Mouse (Mus musculus) CH12.LX (cell line): ENCODE data around the gene Mut. TPM values are rescaled to one million over a fixed set of nuclear protein-coding genes. Genes with fewer than 3 reads are reported as not detected.
A peak's percentile ranks its signal among the peaks of the same experiment; 100 is the strongest.

Source experiments
- DNase-seq: peaks from one replicate; pipeline ENCODE4 v3.0.0-alpha.2; 2013; ENCODE audit errors: extremely low read depth
- H3K27ac ChIP-seq: 2 replicates; pipeline ENCODE4 v1.5.1; 2012; ENCODE audit warnings: low read depth, mild to moderate bottlenecking, control low read depth, moderate library complexity; ENCODE audit not compliant: insufficient read depth
- H3K27me3 ChIP-seq: replicated peaks from 2 replicates; pipeline ENCODE3; 2012; ENCODE audit warnings: inconsistent platforms
- H3K36me3 ChIP-seq, 2 experiments: replicated peaks in 1 of 2; 2 replicates each; pipeline versions ENCODE3 to v1.6.1; 2012; ENCODE audit warnings: inconsistent platforms in 1 of 2, low read length in 1 of 2, mild to moderate bottlenecking in 1 of 2, mixed read lengths in 1 of 2, moderate library complexity in 1 of 2; ENCODE audit not compliant: control insufficient read depth in 1 of 2, insufficient read depth in 1 of 2
- H3K4me1 ChIP-seq, 2 experiments: 2 replicates each; pipeline ENCODE4 v1.6.1; 2012; ENCODE audit warnings: inconsistent platforms in 1 of 2, moderate library complexity in 1 of 2; ENCODE audit not compliant: insufficient read depth in 2 of 2, control insufficient read depth in 1 of 2
- H3K4me2 ChIP-seq: 2 replicates; pipeline ENCODE4 v1.6.1; 2012; ENCODE audit warnings: low read depth, mild to moderate bottlenecking, control low read depth; ENCODE audit not compliant: poor library complexity, insufficient read depth, severe bottlenecking
- H3K4me3 ChIP-seq, 3 experiments: fragments of 150-350 bp in 1 of 3; sonication (generic) in 1 of 3; replicated peaks in 1 of 3; 2 replicates each; pipeline versions ENCODE3 to v1.5.1; 2011 to 2012; ENCODE audit warnings: low read depth in 2 of 3, low read length in 2 of 3, mild to moderate bottlenecking in 2 of 3, moderate library complexity in 2 of 3, control low read depth in 1 of 3, improper control_type of control experiment in 1 of 3, inconsistent platforms in 1 of 3, mixed read lengths in 1 of 3; ENCODE audit not compliant: poor library complexity in 1 of 3
- H3K79me2 ChIP-seq: replicated peaks from 2 replicates; pipeline ENCODE4 v1.6.1; 2012; ENCODE audit warnings: mild to moderate bottlenecking, moderate library complexity; ENCODE audit not compliant: control insufficient read depth, poor library complexity, insufficient read depth, severe bottlenecking; ENCODE audit errors: extremely low read depth
- H3K9ac ChIP-seq: 2 replicates; pipeline ENCODE4 v1.6.1; 2012; ENCODE audit warnings: low read depth, mild to moderate bottlenecking, control low read depth, moderate library complexity; ENCODE audit not compliant: insufficient read depth
- H3K9me3 ChIP-seq: replicated peaks from 2 replicates; pipeline ENCODE3; 2012; ENCODE audit warnings: low read length, inconsistent platforms, mixed read lengths
- CTCF ChIP-seq, 2 experiments: IDR thresholded peaks in 1 of 2; conservative IDR thresholded peaks in 1 of 2; 2 replicates each; pipeline ENCODE4 v1.5.1; 2011 to 2012; ENCODE audit warnings: low read depth in 2 of 2, low read length in 2 of 2, improper control_type of control experiment in 1 of 2, inconsistent platforms in 1 of 2, mild to moderate bottlenecking in 1 of 2, moderate library complexity in 1 of 2
- EP300 ChIP-seq: IDR thresholded peaks from 2 replicates; pipeline ENCODE4 v1.6.1; 2011; ENCODE audit warnings: low read length, improper control_type of control experiment
- IRF4 ChIP-seq: IDR thresholded peaks from 2 replicates; pipeline ENCODE4 v1.6.1; 2014; ENCODE audit warnings: low read depth, mild to moderate bottlenecking, inconsistent platforms, low read length, improper control_type of control experiment
- JUN ChIP-seq: IDR thresholded peaks from 2 replicates; pipeline ENCODE4 v1.6.1; 2011; ENCODE audit warnings: low read depth, mild to moderate bottlenecking, low read length, improper control_type of control experiment, moderate library complexity; ENCODE audit not compliant: insufficient read depth
- MAX ChIP-seq: IDR thresholded peaks from 2 replicates; pipeline ENCODE4 v1.6.1; 2011; ENCODE audit warnings: low read length, improper control_type of control experiment
- MEF2A ChIP-seq: IDR thresholded peaks from 2 replicates; pipeline ENCODE4 v1.6.1; 2014; ENCODE audit warnings: low read depth, mild to moderate bottlenecking, inconsistent platforms, low read length, improper control_type of control experiment, borderline replicate concordance
- MXI1 ChIP-seq: IDR thresholded peaks from 2 replicates; pipeline ENCODE4 v1.6.1; 2011; ENCODE audit warnings: mild to moderate bottlenecking, low read depth, low read length, improper control_type of control experiment
- NRF1 ChIP-seq: IDR thresholded peaks from 2 replicates; pipeline ENCODE4 v1.6.1; 2014; ENCODE audit warnings: low read depth, mild to moderate bottlenecking, inconsistent platforms, low read length, improper control_type of control experiment, moderate library complexity
- PAX5 ChIP-seq: IDR thresholded peaks from 2 replicates; pipeline ENCODE4 v1.6.1; 2012; ENCODE audit warnings: low read length, inconsistent platforms, mixed read lengths
- POLR2A ChIP-seq: IDR thresholded peaks from 2 replicates; pipeline ENCODE4 v1.6.1; 2011; ENCODE audit warnings: low read depth, mild to moderate bottlenecking, improper control_type of control experiment, low read length
- RAD21 ChIP-seq: IDR thresholded peaks from 2 replicates; pipeline ENCODE4 v1.6.1; 2011; ENCODE audit warnings: low read depth, mild to moderate bottlenecking, low read length, improper control_type of control experiment, moderate library complexity
- SIN3A ChIP-seq: IDR thresholded peaks from 2 replicates; pipeline ENCODE4 v1.6.1; 2012; ENCODE audit warnings: low read length, improper control_type of control experiment, inconsistent platforms
- USF1 ChIP-seq: IDR thresholded peaks from 2 replicates; pipeline ENCODE4 v1.6.1; 2014; ENCODE audit warnings: low read depth, mild to moderate bottlenecking, inconsistent platforms, low read length, improper control_type of control experiment
- ZKSCAN1 ChIP-seq: IDR thresholded peaks from 2 replicates; pipeline ENCODE4 v1.6.1; 2012; ENCODE audit warnings: low read depth, inconsistent platforms, low read length, improper control_type of control experiment, borderline replicate concordance
- ZMIZ1 ChIP-seq: IDR thresholded peaks from 2 replicates; pipeline ENCODE4 v1.6.1; 2012; ENCODE audit warnings: low read depth, mild to moderate bottlenecking, inconsistent platforms, low read length, improper control_type of control experiment
- ZNF384 ChIP-seq: IDR thresholded peaks from 2 replicates; pipeline ENCODE4 v1.6.1; 2012; ENCODE audit warnings: low read depth, low read length, improper control_type of control experiment, inconsistent platforms
- dilution Hi-C: fragments of 300-500 bp; cut with MboI; formaldehyde crosslinking; loops from 2 replicates; pipeline ENCODE4 v1.14.3; 2020; ENCODE audit warnings: low sequenced_read_pairs; ENCODE audit not compliant: extremely low pct_unique_long_range_greater_than_20kb, extremely low pct_ligation_motif_present
- in situ Hi-C: fragments of 300-500 bp; cut with MboI; formaldehyde crosslinking; loops from 3 replicates; pipeline ENCODE4 v1.14.3; 2019; ENCODE audit warnings: low sequenced_read_pairs, low pct_ligation_motif_present, low pct_unique_long_range_greater_than_20kb, mixed read lengths
- polyA plus RNA-seq: library from polyadenylated mRNA; unstranded; fragments of >175 nt; gene quantifications from 2 replicates; pipeline ENCODE4 v1.2.1, GENCODE M21; 2012; ENCODE audit warnings: low read depth; ENCODE audit not compliant: insufficient read length
- total RNA-seq, 2 experiments: library from RNA; depleted of rRNA; stranded (reverse); fragments of 300-350 nt in 1 of 2; fragments of >200 nt in 1 of 2; gene quantifications; 2 replicates each; pipeline ENCODE4 v1.2.3; 2012 to 2014

Gene Mut
- total and polyA plus RNA-seq, 3 experiments, result 16.2 to 21.1 (median 19.4) TPM

DNA sequence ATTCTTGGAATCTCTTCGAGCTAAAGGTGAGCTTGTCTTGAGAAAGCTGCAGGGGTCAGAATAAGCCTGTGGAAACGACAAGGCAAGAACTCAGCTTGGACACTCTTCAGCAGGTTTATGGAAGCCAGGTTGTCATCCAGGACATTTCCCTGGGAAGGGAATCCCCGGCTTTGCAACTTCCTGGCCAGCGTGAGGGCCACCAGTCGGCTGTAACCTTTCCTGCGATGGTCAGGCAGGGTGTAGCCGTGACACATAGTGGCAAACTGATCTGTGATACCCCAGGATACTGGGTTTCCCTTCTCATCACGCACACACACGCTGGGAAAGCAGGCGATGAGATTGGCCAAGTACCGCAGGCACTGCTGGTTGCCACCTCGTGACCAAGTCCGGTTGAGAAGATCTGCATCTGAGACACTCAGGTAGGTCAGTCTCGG, 29.7 kb upstream of the Mut start:
- peaks cover 3% of the 10 kb centered on the region for H3K9me3 ChIP-seq
- H3K27me3 ChIP-seq, result no peaks in the 10 kb centered on the region
- no peak overlapping the region for H3K27ac ChIP-seq
- no peak for TF ChIP-seq SIN3A
- DNase-seq, result no peak
- no peaks in the 10 kb centered on the region for H3K79me2 ChIP-seq
- dilution Hi-C loops, result no loop called here
- no peaks in the 10 kb centered on the region for H3K36me3 ChIP-seq
- in situ Hi-C loops, result no loop called here
- H3K4me2 ChIP-seq, result no peak overlapping the region
- H3K4me1 ChIP-seq, result no peaks in the 10 kb centered on the region
- H3K9ac ChIP-seq, result no peak overlapping the region
- no peak overlapping the region for H3K4me3 ChIP-seq

DNA sequence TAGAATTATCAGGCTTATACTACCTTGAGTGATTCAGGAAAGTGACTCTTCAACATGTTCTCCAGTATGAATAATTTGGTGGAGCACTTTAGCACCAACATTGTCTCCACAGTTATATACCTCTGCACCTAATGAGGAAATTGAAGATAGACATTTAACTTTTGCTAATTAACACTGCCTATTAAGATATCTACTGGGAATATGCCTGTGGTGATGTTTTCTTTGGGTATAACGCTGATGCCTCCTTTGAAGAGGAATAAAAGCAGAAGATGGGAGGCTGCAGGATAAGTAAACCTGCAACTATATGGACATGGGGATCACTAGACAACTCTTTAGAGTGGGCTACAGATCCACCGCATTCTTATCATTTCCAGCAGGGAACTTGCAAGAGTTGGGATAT, 20.2 kb upstream of the Mut start, which contains the start of gene Glyatl3:
TSS of gene Glyatl3 (minus strand) at position 101 of the 400 bp plus-strand sequence.
- Histone ChIP-seq H3K9me3 (no peaks in the 10 kb centered on the region), H3K27me3 (no peaks in the 10 kb centered on the region), H3K36me3 (no peaks in the 10 kb centered on the region), H3K9ac (no peak within 1 kb of the TSS), H3K4me2 (no peak within 1 kb of the TSS), H3K4me3 (no peak within 1 kb of the TSS), H3K79me2 (no peaks in the 10 kb centered on the region), H3K4me1 (no peaks in the 10 kb centered on the region), H3K27ac (no peak within 1 kb of the TSS)
- no peak for TF ChIP-seq POLR2A
- TF ChIP-seq ZKSCAN1, result no peak
- TF ChIP-seq MAX, result no peak
- TF ChIP-seq PAX5, result no peak
- DNase-seq, result no peak
- dilution Hi-C loops, result no loop called here
- in situ Hi-C loops, result no loop called here

GRCm38 (mm10) chr17:40915499-40915898, 19.0 kb upstream of the Mut start:
- in situ Hi-C loops, result no loop called here

GRCm38 (mm10) chr17:40933985-40934384, 500 bp upstream of the Mut start:
- Histone ChIP-seq H3K36me3 (peaks cover 10 to 35% of the 10 kb centered on the region in 2 experiments), H3K27ac (no peak overlapping the region), H3K9me3 (no peaks in the 10 kb centered on the region), H3K4me1 (peaks cover 0 to 10% of the 10 kb centered on the region in 2 experiments; a peak in 1 of 4 replicates), H3K9ac (peak overlapping the region; percentile 67), H3K27me3 (no peaks in the 10 kb centered on the region), H3K79me2 (peaks cover 7% of the 10 kb centered on the region), H3K4me3 (peak overlapping the region; percentile 78 to 91 (median 90)), H3K4me2 (peak overlapping the region; percentile 73)
- dilution Hi-C loops, result no loop called here
- DNase-seq, result peak; percentile 17
- TF ChIP-seq NRF1, result no peak
- no peak for TF ChIP-seq RAD21
- no peak for TF ChIP-seq PAX5
- no peak for TF ChIP-seq CTCF (conservative IDR thresholded peaks at IDR 0.05 in 1 of 2, IDR thresholded peaks at IDR 0.05 in 1 of 2; ENCODE audit: low read depth in 2 of 2, low read length in 2 of 2)
- no peak for TF ChIP-seq MEF2A
- TF ChIP-seq ZMIZ1, result no peak
- TF ChIP-seq EP300, result no peak
- no peak for TF ChIP-seq MXI1
- TF ChIP-seq POLR2A, result no peak
- in situ Hi-C loops, result no loop called here

More at GRCm38 (mm10) chr17:40915499-40915898, 19.0 kb upstream of the Mut start:
- dilution Hi-C loops, result no loop called here
- Histone ChIP-seq H3K9ac (no peak overlapping the region), H3K4me1 (no peaks in the 10 kb centered on the region), H3K4me2 (no peak overlapping the region), H3K4me3 (no peak overlapping the region), H3K79me2 (no peaks in the 10 kb centered on the region), H3K27ac (no peak overlapping the region), H3K36me3 (no peaks in the 10 kb centered on the region), H3K27me3 (no peaks in the 10 kb centered on the region), H3K9me3 (no peaks in the 10 kb centered on the region)
- DNase-seq, result no peak
- TF ChIP-seq IRF4, result no peak
- no peak for TF ChIP-seq USF1
- TF ChIP-seq JUN, result no peak
- TF ChIP-seq MXI1, result no peak
- no peak for TF ChIP-seq ZNF384
- no peak for TF ChIP-seq PAX5
